Mouse (Mus musculus) stomach, embryonic 16.5 days (tissue): ENCODE data around the gene Susd1. TPM values are rescaled to one million over a fixed set of nuclear protein-coding genes. Genes with fewer than 3 reads are reported as not detected.

Source experiments
- ATAC-seq: fragments of 200-750 bp; cut with Nextera tagmentation; 2 replicates; pipeline ENCODE4 v1.8.0; 2017; ENCODE audit warnings: moderate number of reproducible peaks, moderate TSS enrichment; ENCODE audit not compliant: insufficient read depth, low FRiP score
- H3K27ac ChIP-seq: fragments of 300-500 bp; sonication (generic); 2 replicates; pipeline ENCODE4 v1.5.1; 2014; ENCODE audit warnings: low read length
- H3K27me3 ChIP-seq: fragments of 300-500 bp; sonication (generic); 2 replicates; pipeline ENCODE4 v1.6.1; 2014; ENCODE audit warnings: low read length, control low read depth, mixed read lengths; ENCODE audit not compliant: control insufficient read depth, insufficient read depth
- H3K36me3 ChIP-seq: fragments of 300-500 bp; sonication (generic); 2 replicates; pipeline ENCODE4 v1.6.1; 2014; ENCODE audit warnings: low read length; ENCODE audit not compliant: control insufficient read depth, insufficient read depth
- H3K4me1 ChIP-seq: fragments of 300-500 bp; sonication (generic); 2 replicates; pipeline ENCODE4 v1.6.1; 2014; ENCODE audit warnings: low read length, control low read depth, mixed read lengths; ENCODE audit not compliant: control insufficient read depth, insufficient read depth
- H3K4me2 ChIP-seq: fragments of 300-500 bp; sonication (generic); 2 replicates; pipeline ENCODE4 v1.6.1; 2014; ENCODE audit warnings: low read depth, low read length, mixed read lengths
- H3K4me3 ChIP-seq: fragments of 300-500 bp; sonication (generic); replicated peaks from 2 replicates; pipeline ENCODE4 v1.5.1; 2014; ENCODE audit warnings: mild to moderate bottlenecking, low read length
- H3K9ac ChIP-seq: fragments of 300-500 bp; sonication (generic); 2 replicates; pipeline ENCODE4 v1.6.1; 2014; ENCODE audit warnings: low read length
- H3K9me3 ChIP-seq: fragments of 300-500 bp; sonication (generic); replicated peaks from 2 replicates; pipeline ENCODE4 v1.6.1; 2016; ENCODE audit warnings: low read length, control low read depth; ENCODE audit not compliant: control insufficient read depth
- WGBS: fragments of 180-500 bp; shearing (Covaris S2); extraction: QIAGEN DNeasy Blood & Tissue Kit; methylation state at CpG from one replicate; pipeline ENCODE4 v1.1.7; 2014; 5-methylcytosine and 5-hydroxymethylcytosine counted together
- polyA plus RNA-seq: library from polyadenylated mRNA; unstranded; fragments of >200 nt; fragmentation: Nextera tagmentation; extraction: Ambion mirVana; gene quantifications from 2 replicates; pipeline ENCODE4 v1.2.1, GENCODE M21; 2015

Susd1 gene
- polyA plus RNA-seq, 1 experiment from 2014 or later, result 11.8 TPM

DNA sequence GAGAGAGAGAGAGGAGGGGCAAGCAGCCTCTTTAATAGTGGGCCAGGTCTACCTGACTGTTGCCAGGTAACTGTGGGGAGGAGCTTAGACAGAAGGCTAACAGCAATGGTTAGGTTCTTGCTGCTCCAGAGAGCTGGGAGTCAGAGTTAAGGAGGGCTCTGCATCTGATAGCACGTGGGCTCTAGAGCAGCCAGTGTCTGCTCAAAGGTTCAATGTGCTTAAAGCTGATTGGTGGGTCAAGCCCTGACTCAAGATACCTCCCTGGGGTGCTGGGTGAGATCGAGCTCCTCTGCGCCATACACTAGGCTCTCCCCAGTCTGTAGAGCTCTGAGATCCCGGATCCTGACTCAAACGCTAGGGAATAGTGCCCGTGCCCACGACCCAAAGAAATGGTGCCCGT is 136.0 kb downstream of the Susd1 start:
- no peak overlapping the region for H3K27ac ChIP-seq
- no peak overlapping the region for H3K9ac ChIP-seq
- H3K9me3 ChIP-seq, result no peaks in the 10 kb centered on the region
- no peak for ATAC-seq
- H3K27me3 ChIP-seq, result no peaks in the 10 kb centered on the region
- no peaks in the 10 kb centered on the region for H3K4me1 ChIP-seq
- 88% methylated on average over 8 of the region's 8 CpGs for WGBS
- no peak overlapping the region for H3K4me3 ChIP-seq
- H3K4me2 ChIP-seq, result no peak overlapping the region
- no peaks in the 10 kb centered on the region for H3K36me3 ChIP-seq

DNA sequence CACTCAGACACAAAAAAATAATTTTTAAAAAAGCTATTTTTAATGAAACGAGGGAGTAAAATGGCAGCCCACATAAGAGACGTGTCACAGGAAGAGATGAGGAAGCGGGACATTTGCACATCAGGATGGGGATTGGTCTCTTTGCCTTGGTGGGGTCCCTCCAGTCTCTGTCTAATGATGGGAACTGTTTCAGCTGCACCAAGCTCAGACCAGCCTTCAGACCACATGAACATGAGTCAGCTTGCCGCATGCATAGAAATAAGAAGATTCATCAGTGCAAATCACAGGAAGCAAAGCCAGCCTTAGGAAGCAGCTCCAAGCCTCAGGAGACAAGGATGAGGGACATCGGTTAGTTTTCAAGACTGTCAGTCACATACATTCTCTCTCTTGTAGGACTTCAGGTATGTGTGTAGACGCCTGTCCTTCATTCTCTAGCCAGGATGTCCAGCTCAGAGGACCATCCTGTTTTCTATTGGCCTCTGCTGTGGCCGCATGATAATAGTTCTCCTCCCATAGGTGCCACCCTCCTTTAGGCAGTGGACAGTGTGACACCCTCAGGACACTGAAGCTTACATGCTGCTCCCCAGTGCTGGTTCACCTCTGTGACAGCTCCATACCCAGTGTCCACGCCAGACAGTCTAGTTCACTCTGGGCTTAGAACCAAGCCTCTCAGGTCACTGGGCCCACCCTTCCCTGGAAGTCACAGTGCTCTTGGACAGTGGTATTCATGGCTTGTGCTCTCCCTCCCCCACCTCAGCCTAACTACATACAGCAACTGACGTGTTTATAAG is 137.2 kb downstream of the Susd1 start:
- H3K27me3 ChIP-seq, result no peaks in the 10 kb centered on the region
- no peak overlapping the region for H3K4me3 ChIP-seq
- no peaks in the 10 kb centered on the region for H3K36me3 ChIP-seq
- no peaks in the 10 kb centered on the region for H3K4me1 ChIP-seq
- H3K9me3 ChIP-seq, result no peaks in the 10 kb centered on the region
- no peak overlapping the region for H3K9ac ChIP-seq
- ATAC-seq, result no peak
- no peak overlapping the region for H3K4me2 ChIP-seq
- H3K27ac ChIP-seq, result no peak overlapping the region
- WGBS, result 90% methylated on average over 9 of the region's 9 CpGs

DNA sequence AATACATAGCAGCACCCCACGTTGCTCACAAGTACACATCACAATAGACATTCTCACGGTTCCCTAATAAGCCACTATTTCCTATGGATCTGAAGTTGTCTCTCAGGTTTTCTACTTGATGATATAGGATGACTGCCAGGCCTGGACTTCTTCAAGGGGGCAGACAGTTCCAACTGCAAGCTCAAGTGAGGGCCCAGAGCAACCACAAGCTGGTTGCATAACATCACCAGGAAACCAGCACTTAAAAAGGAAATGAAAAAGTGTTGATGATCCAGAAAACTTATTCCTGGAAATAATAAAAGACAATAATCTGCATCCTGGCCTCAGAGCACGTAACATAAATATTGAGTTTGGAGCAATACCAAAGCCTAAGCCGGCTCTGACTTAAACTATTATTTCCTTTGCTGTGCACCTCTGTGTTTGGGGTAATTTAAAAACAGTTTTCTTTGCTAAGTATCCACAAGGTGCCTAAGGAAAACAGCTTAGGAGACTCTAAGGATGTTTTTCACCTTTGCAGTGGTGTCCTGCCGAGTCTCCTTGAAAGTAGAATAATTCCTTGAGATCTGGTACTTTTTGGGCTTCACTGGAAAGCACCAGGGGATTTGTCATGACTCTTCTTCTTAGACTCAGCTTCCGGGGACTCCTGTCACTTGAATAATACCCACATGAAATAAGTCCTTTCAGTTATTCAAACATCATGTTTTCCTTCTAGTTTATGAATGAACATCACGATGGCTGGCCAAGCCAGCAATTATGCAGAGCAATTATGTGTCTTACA is 139.5 kb downstream of the Susd1 start:
- no peaks in the 10 kb centered on the region for H3K27me3 ChIP-seq
- 64% methylated on average over 7 of the region's 7 CpGs for WGBS
- H3K9me3 ChIP-seq, result no peaks in the 10 kb centered on the region
- no peak overlapping the region for H3K9ac ChIP-seq
- no peaks in the 10 kb centered on the region for H3K36me3 ChIP-seq
- no peak overlapping the region for H3K4me2 ChIP-seq
- no peak overlapping the region for H3K27ac ChIP-seq
- H3K4me3 ChIP-seq, result no peak overlapping the region
- ATAC-seq, result no peak
- H3K4me1 ChIP-seq, result no peaks in the 10 kb centered on the region

DNA sequence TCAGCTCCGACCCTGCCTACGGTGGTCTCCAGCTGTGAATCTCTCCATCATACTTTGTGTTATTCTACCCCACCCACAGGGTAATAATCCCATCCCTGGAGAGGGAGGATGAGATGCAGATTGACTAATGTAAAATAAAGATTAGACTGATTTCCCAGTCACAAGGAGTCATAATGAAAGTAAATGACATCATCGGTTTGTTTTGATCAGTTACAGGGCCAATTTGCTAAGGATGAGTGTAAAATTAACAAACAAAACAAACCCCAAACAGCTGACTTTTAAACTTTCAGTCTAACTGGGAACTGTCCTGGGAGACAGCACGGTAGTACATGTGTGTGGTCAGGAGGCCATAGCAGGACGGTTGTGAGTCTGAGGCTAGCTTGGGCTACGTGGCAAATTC is 143.3 kb downstream of the Susd1 start:
- Histone ChIP-seq H3K4me1 (no peaks in the 10 kb centered on the region), H3K27ac (no peak overlapping the region), H3K4me2 (no peak overlapping the region), H3K36me3 (no peaks in the 10 kb centered on the region), H3K9ac (no peak overlapping the region), H3K27me3 (no peaks in the 10 kb centered on the region), H3K9me3 (no peaks in the 10 kb centered on the region), H3K4me3 (no peak overlapping the region)
- 81% methylated on average over 6 of the region's 6 CpGs for WGBS
- no peak for ATAC-seq

DNA sequence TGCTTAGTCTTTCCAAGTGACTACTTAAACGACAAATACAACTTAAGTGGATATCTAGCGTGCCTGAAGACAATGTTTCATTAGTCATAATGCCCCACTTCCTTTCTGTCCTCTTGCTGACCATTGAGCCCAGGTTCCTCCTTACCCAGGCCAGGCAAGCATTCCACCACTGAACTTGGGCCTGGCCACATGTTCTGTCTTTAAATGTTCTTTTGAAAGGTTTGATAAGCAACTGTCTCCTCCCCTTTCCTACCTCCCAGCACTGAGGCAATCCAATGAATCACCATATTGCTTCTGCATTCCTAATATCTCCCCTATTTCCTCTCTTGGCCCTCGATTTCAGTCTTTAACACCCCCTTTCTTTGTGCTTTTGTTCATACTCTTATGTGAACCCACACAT is 143.8 kb downstream of the Susd1 start:
- no peak overlapping the region for H3K4me3 ChIP-seq
- no peak overlapping the region for H3K27ac ChIP-seq
- H3K36me3 ChIP-seq, result no peaks in the 10 kb centered on the region
- H3K9me3 ChIP-seq, result no peaks in the 10 kb centered on the region
- ATAC-seq, result no peak
- H3K27me3 ChIP-seq, result no peaks in the 10 kb centered on the region
- 66% methylated on average over 3 of the region's 3 CpGs for WGBS
- no peak overlapping the region for H3K9ac ChIP-seq
- no peak overlapping the region for H3K4me2 ChIP-seq
- H3K4me1 ChIP-seq, result no peaks in the 10 kb centered on the region

DNA sequence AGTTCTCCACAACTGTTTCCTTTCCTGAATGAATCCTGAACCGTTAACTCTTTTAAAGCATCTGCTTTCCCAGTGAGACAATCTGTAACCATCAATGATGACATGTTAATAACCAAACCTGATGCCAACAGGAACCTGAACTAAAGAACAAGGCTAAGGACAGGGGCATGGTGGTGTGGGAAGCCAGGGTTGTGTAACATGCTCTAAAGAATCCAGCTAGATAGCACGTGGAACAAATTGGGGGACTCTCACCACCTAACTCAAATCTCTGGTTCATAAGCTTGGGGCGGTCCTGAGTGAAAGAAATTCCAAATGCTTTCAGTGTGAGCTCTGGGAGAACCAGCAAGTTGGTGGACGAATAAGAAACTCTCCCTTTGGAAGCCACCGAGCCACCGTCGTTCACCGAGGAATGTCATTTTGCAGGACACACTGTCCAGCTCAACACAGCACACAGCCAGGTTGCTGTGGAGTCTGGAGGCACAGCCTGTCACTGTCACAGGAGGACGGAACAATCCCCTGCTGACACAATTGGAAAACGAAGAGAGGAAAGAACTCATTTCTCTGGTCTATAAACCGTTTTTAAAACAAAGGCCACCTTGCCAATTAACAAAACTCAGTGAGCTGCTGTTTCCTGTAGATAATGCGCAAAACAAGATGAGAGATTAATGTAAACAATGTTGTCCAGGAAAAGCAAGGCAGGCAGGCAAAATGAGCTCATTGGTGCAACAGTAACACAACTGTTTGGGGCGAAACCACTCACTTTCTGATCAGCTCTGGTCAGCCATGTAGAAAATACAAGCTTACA is 146.3 kb downstream of the Susd1 start:
- no peak overlapping the region for H3K4me3 ChIP-seq
- no peaks in the 10 kb centered on the region for H3K4me1 ChIP-seq
- ATAC-seq, result no peak
- H3K9ac ChIP-seq, result no peak overlapping the region
- no peak overlapping the region for H3K4me2 ChIP-seq
- no peak overlapping the region for H3K27ac ChIP-seq
- WGBS, result 73% methylated on average over 13 of the region's 13 CpGs
- H3K27me3 ChIP-seq, result no peaks in the 10 kb centered on the region
- no peaks in the 10 kb centered on the region for H3K9me3 ChIP-seq
- H3K36me3 ChIP-seq, result no peaks in the 10 kb centered on the region

DNA sequence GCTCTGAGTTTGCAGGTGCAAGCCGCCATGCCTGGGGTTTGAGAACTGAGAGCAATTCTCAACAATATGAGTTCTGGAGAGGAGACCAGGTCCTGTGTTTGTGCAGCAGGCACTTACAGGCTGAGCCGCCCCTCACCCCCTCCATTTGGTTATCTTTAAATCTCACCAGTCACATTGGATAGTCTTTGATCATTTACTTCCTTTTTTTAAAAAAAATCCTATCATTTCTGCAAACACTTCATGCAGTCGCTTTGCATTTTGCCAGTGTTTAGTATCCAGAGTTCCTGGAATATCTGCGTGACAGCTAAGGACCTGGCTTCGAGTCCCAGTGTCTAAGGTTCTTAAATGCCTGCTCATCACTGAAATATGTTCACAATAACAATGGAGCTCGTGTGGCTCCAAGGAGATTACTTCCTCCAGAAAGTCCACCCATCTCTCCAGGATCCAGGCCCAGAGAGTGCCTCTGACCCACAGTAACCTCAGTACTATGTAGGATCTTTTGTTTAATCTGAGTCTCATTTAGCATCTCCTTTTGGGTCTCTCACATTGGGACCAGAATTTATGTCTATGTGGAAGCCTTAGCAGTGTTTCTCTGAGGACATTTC is 147.4 kb downstream of the Susd1 start:
- WGBS, result 55% methylated on average over 6 of the region's 6 CpGs
- ATAC-seq, result no peak
- Histone ChIP-seq H3K36me3 (no peaks in the 10 kb centered on the region), H3K9ac (no peak overlapping the region), H3K4me1 (no peaks in the 10 kb centered on the region), H3K4me2 (no peak overlapping the region), H3K4me3 (no peak overlapping the region), H3K9me3 (no peaks in the 10 kb centered on the region), H3K27ac (no peak overlapping the region), H3K27me3 (no peaks in the 10 kb centered on the region)

DNA sequence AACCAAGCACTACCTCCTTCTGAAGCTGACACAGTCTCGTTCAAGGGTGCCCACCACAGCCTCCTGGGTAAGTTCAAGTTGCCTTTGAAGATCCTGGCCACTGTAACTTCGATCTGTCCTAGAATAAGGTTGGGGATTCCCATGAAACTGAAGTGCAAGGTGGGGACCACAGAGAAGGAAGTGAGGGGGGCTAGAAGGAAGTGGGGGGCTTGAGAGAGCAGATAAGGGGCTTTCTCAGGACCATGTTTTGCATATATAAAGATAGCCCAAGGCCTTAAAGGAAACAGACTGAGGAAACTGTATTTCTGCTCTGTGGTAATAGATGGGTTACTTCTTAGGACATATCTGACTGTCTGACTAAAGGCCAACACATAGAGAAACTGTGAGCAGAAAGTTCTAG is 151.3 kb downstream of the Susd1 start:
- Histone ChIP-seq H3K27ac (no peak overlapping the region), H3K36me3 (no peaks in the 10 kb centered on the region), H3K27me3 (no peaks in the 10 kb centered on the region), H3K4me2 (no peak overlapping the region), H3K9me3 (no peaks in the 10 kb centered on the region), H3K4me1 (no peaks in the 10 kb centered on the region), H3K4me3 (no peak overlapping the region), H3K9ac (no peak overlapping the region)
- no peak for ATAC-seq
- WGBS, result 74% methylated on average over 2 of the region's 2 CpGs
